Comparison of ENCODE assay signal across 20 mouse cellular contexts in the genomic region with DNA sequence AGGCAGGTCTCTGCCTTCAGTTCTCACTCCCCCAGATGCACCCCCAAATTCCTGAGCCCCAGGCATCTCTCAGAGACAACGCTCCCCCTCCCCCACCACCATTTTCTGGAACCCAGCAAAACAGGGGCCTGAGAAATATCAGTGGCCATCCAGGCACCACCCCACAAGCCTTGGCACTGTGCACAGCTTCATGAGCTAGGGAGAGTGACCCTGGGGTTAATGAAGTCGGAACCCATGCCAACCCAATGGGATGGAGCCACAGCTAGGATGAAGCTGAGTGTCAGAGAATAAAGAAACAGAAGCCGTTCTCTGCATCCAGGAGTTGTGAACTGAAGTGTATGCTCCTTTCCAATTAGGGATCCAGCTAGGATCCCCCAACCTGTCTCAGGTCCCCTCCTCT. TPM values are rescaled to one million over a fixed set of nuclear protein-coding genes. Genes with fewer than 3 reads are reported as not detected.
DNase-seq lines count a peak whose midpoint lies in the region; ATAC-seq lines count a peak whose summit lies in the region.
"Had no signal": no experiment of that assay in that cellular context is flagged by ENCODE, and none has a peak within 500 bp of the region (broad histone marks: within the 10 kb centered on the region; RNA-seq: fewer than 3 reads in every experiment).

No protein-coding gene starts in this region.

- no peaks in the 10 kb centered on the region for H3K36me3 ChIP-seq in kidney, embryonic 14.5 days (ENCODE audit: control insufficient read depth, insufficient read depth, low read length)
- no peaks in the 10 kb centered on the region for H3K36me3 ChIP-seq in midbrain, embryonic 14.5 days (ENCODE audit: control insufficient read depth, insufficient read depth, low read length)
- H3K36me3 ChIP-seq in midbrain, embryonic 16.5 days (ENCODE audit: control insufficient read depth, insufficient read depth, low read length) = no peaks in the 10 kb centered on the region
- H3K36me3 ChIP-seq: forebrain, embryonic 12.5 days; heart, embryonic 15.5 days; limb, embryonic 15.5 days had no signal

- no peak overlapping the region for H3K4me3 ChIP-seq in kidney, embryonic 14.5 days (ENCODE audit: low read length)
- H3K4me3 ChIP-seq in midbrain, embryonic 14.5 days (replicated peaks; ENCODE audit: low read depth, low read length) = no peak overlapping the region
- no peak overlapping the region for H3K4me3 ChIP-seq in midbrain, embryonic 16.5 days (ENCODE audit: low read depth, low read length)
- H3K4me3 ChIP-seq: forebrain, embryonic 12.5 days; heart, embryonic 15.5 days; limb, embryonic 15.5 days; myocyte had no signal

- H3K9ac ChIP-seq in kidney, embryonic 14.5 days (ENCODE audit: low read depth, low read length) = no peak overlapping the region
- H3K9ac ChIP-seq in midbrain, embryonic 14.5 days (replicated peaks; ENCODE audit: low read length) = no peak overlapping the region
- H3K9ac ChIP-seq in midbrain, embryonic 16.5 days (ENCODE audit: low read depth, low read length) = no peak overlapping the region
- H3K9ac ChIP-seq: forebrain, embryonic 12.5 days; heart, embryonic 15.5 days; limb, embryonic 15.5 days; liver, postnatal 0 days had no signal

- no peak overlapping the region for H3K4me2 ChIP-seq in kidney, embryonic 14.5 days (replicated peaks; ENCODE audit: low read depth, low read length)
- no peak overlapping the region for H3K4me2 ChIP-seq in midbrain, embryonic 14.5 days (ENCODE audit: low read length)
- no peak overlapping the region for H3K4me2 ChIP-seq in midbrain, embryonic 16.5 days (ENCODE audit: low read length)
- H3K4me2 ChIP-seq: forebrain, embryonic 12.5 days; heart, embryonic 15.5 days; limb, embryonic 15.5 days had no signal

- intact Hi-C loops in heart, postnatal 10 days (cut with DNase I) = loop anchor here (10.0 kb wide), 1 partner anchor 262 kb away; no protein-coding TSS in a partner anchor

- peak; percentile 59 for DNase-seq in kidney, adult 18-20 months
- DNase-seq in midbrain, embryonic 14.5 days = peak; percentile 38
- peak; percentile 58 to 61 for DNase-seq in kidney, postnatal 25 days
- no peak for DNase-seq in heart, postnatal 10 days
- DNase-seq: adrenal gland, postnatal 10 days; cerebellum, adult 2 months; heart, adult 18-20 months; liver, postnatal 0 days; right cerebral cortex, postnatal 14 days had no signal

- ATAC-seq in kidney, embryonic 14.5 days (ENCODE audit: low FRiP score, low TSS enrichment) = no peak
- ATAC-seq in midbrain, embryonic 14.5 days (ENCODE audit: low FRiP score, low TSS enrichment) = no peak
- no peak for ATAC-seq in midbrain, embryonic 16.5 days
- ATAC-seq in erythroid progenitor cell, adult 5-6 weeks (replicated peaks; ENCODE audit: low FRiP score, poor library complexity, severe bottlenecking) = no peak
- ATAC-seq: liver, postnatal 0 days had no signal

- peaks cover 6% of the 10 kb centered on the region; the same call in 1 of the 2 replicates for H3K4me1 ChIP-seq in kidney, embryonic 14.5 days (ENCODE audit: control insufficient read depth, insufficient read depth, low read length)
- H3K4me1 ChIP-seq in midbrain, embryonic 14.5 days (ENCODE audit: control insufficient read depth, insufficient read depth, low read length) = no peaks in the 10 kb centered on the region
- no peaks in the 10 kb centered on the region for H3K4me1 ChIP-seq in midbrain, embryonic 16.5 days (ENCODE audit: control insufficient read depth, insufficient read depth, low read length)
- H3K4me1 ChIP-seq: forebrain, embryonic 12.5 days had no signal

- H3K27ac ChIP-seq in kidney, embryonic 14.5 days (ENCODE audit: low read depth, low read length) = no peak overlapping the region
- no peak overlapping the region for H3K27ac ChIP-seq in midbrain, embryonic 14.5 days (replicated peaks; ENCODE audit: low read depth, low read length)
- H3K27ac ChIP-seq in midbrain, embryonic 16.5 days (ENCODE audit: low read length) = no peak overlapping the region
- H3K27ac ChIP-seq: forebrain, embryonic 12.5 days; heart, embryonic 15.5 days; limb, embryonic 15.5 days had no signal

- WGBS in kidney, embryonic 14.5 days = 62% methylated on average over 3 of the region's 3 CpGs
- 77% methylated on average over 3 of the region's 3 CpGs for WGBS in midbrain, embryonic 14.5 days
- 64% methylated on average over 3 of the region's 3 CpGs for WGBS in midbrain, embryonic 16.5 days

- H3K9me3 ChIP-seq in kidney, embryonic 14.5 days (ENCODE audit: control insufficient read depth, low read length) = no peaks in the 10 kb centered on the region
- H3K9me3 ChIP-seq in midbrain, embryonic 14.5 days (ENCODE audit: control insufficient read depth, low read length) = no peaks in the 10 kb centered on the region
- H3K9me3 ChIP-seq in midbrain, embryonic 16.5 days (replicated peaks; ENCODE audit: control insufficient read depth, low read length, poor library complexity, severe bottlenecking) = no peaks in the 10 kb centered on the region
- H3K9me3 ChIP-seq: forebrain, embryonic 12.5 days; heart, embryonic 15.5 days; limb, embryonic 15.5 days had no signal

- H3K27me3 ChIP-seq in kidney, embryonic 14.5 days (ENCODE audit: control insufficient read depth, insufficient read depth, low read length) = no peaks in the 10 kb centered on the region
- H3K27me3 ChIP-seq in midbrain, embryonic 14.5 days (ENCODE audit: control insufficient read depth, insufficient read depth, low read length) = no peaks in the 10 kb centered on the region
- H3K27me3 ChIP-seq in midbrain, embryonic 16.5 days (ENCODE audit: control insufficient read depth, insufficient read depth, low read depth, low read length) = no peaks in the 10 kb centered on the region
- H3K27me3 ChIP-seq: heart, embryonic 15.5 days; limb, embryonic 15.5 days had no signal

RNA-seq across cellular contexts. Expression of a gene that starts 5.1 kb away (rescaled TPM):
- not detected in 2 replicates for polyA plus RNA-seq in kidney, embryonic 14.5 days (2014; fragmentation: Nextera tagmentation; extraction: Ambion mirVana)
- not detected in 2 replicates for polyA plus RNA-seq in midbrain, embryonic 14.5 days (2014; fragmentation: Nextera tagmentation; extraction: Ambion mirVana)
- polyA plus RNA-seq in midbrain, embryonic 16.5 days (2015; fragmentation: Nextera tagmentation; extraction: Ambion mirVana) = not detected in 2 replicates
- total RNA-seq in heart, postnatal 10 days (2021) = not detected
- not detected in 2 replicates for total RNA-seq in erythroid progenitor cell, adult 5-6 weeks (2015; ENCODE audit: low replicate concordance)
- not detected in 2 replicates for total RNA-seq in erythroid progenitor cell, adult 5-6 weeks (2017; ENCODE audit: low replicate concordance)
- total RNA-seq: gastrocnemius, adult 18-20 months; heart, adult 18-20 months; MEL had no signal
- polyA plus RNA-seq: CD4-positive, CD25-positive, alpha-beta regulatory T cell, adult 4 months; embryonic facial prominence, embryonic 14.5 days; forebrain, embryonic 12.5 days; heart, embryonic 15.5 days; limb, embryonic 15.5 days; liver, postnatal 0 days had no signal

RNA-seq across cellular contexts. Expression of a gene that starts 16.1 kb away (rescaled TPM):
- 31.4 and 36.0 TPM in 2 replicates for polyA plus RNA-seq in kidney, embryonic 14.5 days (2014; fragmentation: Nextera tagmentation; extraction: Ambion mirVana)
- 12.7 and 13.4 TPM in 2 replicates for polyA plus RNA-seq in midbrain, embryonic 14.5 days (2014; fragmentation: Nextera tagmentation; extraction: Ambion mirVana)
- 19.4 and 23.2 TPM in 2 replicates for polyA plus RNA-seq in midbrain, embryonic 16.5 days (2015; fragmentation: Nextera tagmentation; extraction: Ambion mirVana)
- 10 to 100 TPM; 12.4 to 13.7 TPM for total RNA-seq in heart, postnatal 10 days (2021)
- total RNA-seq in erythroid progenitor cell, adult 5-6 weeks (2015; ENCODE audit: low replicate concordance) = 0.36 and 5.4 TPM in 2 replicates
- total RNA-seq in erythroid progenitor cell, adult 5-6 weeks (2017; ENCODE audit: low replicate concordance) = 0.77 and 9.4 TPM in 2 replicates

Comparison
In these comparisons a context has a peak if more than half of its experiments do, and no peak if none do; other contexts are left out.
1. DNase-seq: peak in kidney, adult 18-20 months (single experiment), midbrain, embryonic 14.5 days (single experiment) and kidney, postnatal 25 days (2 of 2); none in heart, postnatal 10 days (0 of 2).